Mouse (Mus musculus): ENCODE data around the gene Vipr1. TPM values are rescaled to one million over a fixed set of nuclear protein-coding genes. Genes with fewer than 3 reads are reported as not detected.

Vipr1 gene
- polyA plus RNA-seq, 1 experiment: 0.07 TPM

- Histone ChIP-seq H3K4me3 (replicated peaks) (no peak overlapping the region), H3K9me3 (no peaks in the 10 kb centered on the region), H3K36me3 (replicated peaks; ENCODE audit: low read length) (no peaks in the 10 kb centered on the region), H3K27me3 (replicated peaks) (peaks cover 95% of the 10 kb centered on the region), H3K4me1 (no peaks in the 10 kb centered on the region)
- TF ChIP-seq FLI1 (IDR thresholded peaks at IDR 0.05; ENCODE audit: low read length) (no peak), GATA1 (IDR thresholded peaks at IDR 0.05; ENCODE audit: borderline replicate concordance, low read length) (no peak)
Observed at GRCm38 (mm10) chr9:121656322-121656721, 13.8 kb downstream of the Vipr1 start.

- Histone ChIP-seq H3K36me3 (replicated peaks; ENCODE audit: low read length) (no peaks in the 10 kb centered on the region), H3K9me3 (no peaks in the 10 kb centered on the region), H3K27me3 (replicated peaks) (peaks cover 95% of the 10 kb centered on the region), H3K4me3 (replicated peaks) (no peak overlapping the region), H3K4me1 (no peaks in the 10 kb centered on the region)
- TF ChIP-seq GATA1 (IDR thresholded peaks at IDR 0.05; ENCODE audit: borderline replicate concordance, low read length): no peak
- no peak for TF ChIP-seq FLI1 (IDR thresholded peaks at IDR 0.05; ENCODE audit: low read length)
Observed at GRCm38 (mm10) chr9:121657143-121657542, 14.6 kb downstream of the Vipr1 start.

GRCm38 (mm10) chr9:121658248-121658647 is 15.7 kb downstream of the Vipr1 start:
- Histone ChIP-seq H3K4me3 (replicated peaks) (no peak overlapping the region), H3K9me3 (no peaks in the 10 kb centered on the region), H3K4me1 (no peaks in the 10 kb centered on the region), H3K36me3 (replicated peaks; ENCODE audit: low read length) (no peaks in the 10 kb centered on the region), H3K27me3 (replicated peaks) (peaks cover 95% of the 10 kb centered on the region)
- TF ChIP-seq FLI1 (IDR thresholded peaks at IDR 0.05; ENCODE audit: low read length) (no peak), GATA1 (IDR thresholded peaks at IDR 0.05; ENCODE audit: borderline replicate concordance, low read length) (no peak)

- H3K9me3 ChIP-seq: no peaks in the 10 kb centered on the region
- H3K36me3 ChIP-seq (replicated peaks; ENCODE audit: low read length): no peaks in the 10 kb centered on the region
- no peak overlapping the region for H3K4me3 ChIP-seq (replicated peaks)
- H3K4me1 ChIP-seq: no peaks in the 10 kb centered on the region
- no peak for TF ChIP-seq GATA1 (IDR thresholded peaks at IDR 0.05; ENCODE audit: borderline replicate concordance, low read length)
- no peak for TF ChIP-seq FLI1 (IDR thresholded peaks at IDR 0.05; ENCODE audit: low read length)
- peaks cover 94% of the 10 kb centered on the region for H3K27me3 ChIP-seq (replicated peaks)
Observed at GRCm38 (mm10) chr9:121659791-121660190, 17.3 kb downstream of the Vipr1 start.

GRCm38 (mm10) chr9:121663467-121663866 is 21.0 kb downstream of the Vipr1 start:
- peaks cover 97% of the 10 kb centered on the region for H3K27me3 ChIP-seq (replicated peaks)
- no peaks in the 10 kb centered on the region for H3K36me3 ChIP-seq (replicated peaks; ENCODE audit: low read length)
- no peaks in the 10 kb centered on the region for H3K9me3 ChIP-seq
- TF ChIP-seq FLI1 (IDR thresholded peaks at IDR 0.05; ENCODE audit: low read length) (no peak), GATA1 (IDR thresholded peaks at IDR 0.05; ENCODE audit: borderline replicate concordance, low read length) (no peak)
- peaks cover 7% of the 10 kb centered on the region; the same call in 1 of the 2 replicates for H3K4me1 ChIP-seq
- H3K4me3 ChIP-seq (replicated peaks): no peak overlapping the region

- peaks cover 14% of the 10 kb centered on the region for H3K4me1 ChIP-seq
- no peaks in the 10 kb centered on the region for H3K9me3 ChIP-seq
- no peaks in the 10 kb centered on the region for H3K36me3 ChIP-seq (replicated peaks; ENCODE audit: low read length)
- H3K4me3 ChIP-seq (replicated peaks): no peak overlapping the region
- peaks cover 97% of the 10 kb centered on the region for H3K27me3 ChIP-seq (replicated peaks)
- no peak for TF ChIP-seq FLI1 (IDR thresholded peaks at IDR 0.05; ENCODE audit: low read length)
Observed at GRCm38 (mm10) chr9:121664104-121664503, 21.6 kb downstream of the Vipr1 start.

- TF ChIP-seq GATA1 (IDR thresholded peaks at IDR 0.05; ENCODE audit: borderline replicate concordance, low read length) (no peak), FLI1 (IDR thresholded peaks at IDR 0.05; ENCODE audit: low read length) (no peak)
- no peaks in the 10 kb centered on the region for H3K36me3 ChIP-seq (replicated peaks; ENCODE audit: low read length)
- peaks cover 98% of the 10 kb centered on the region for H3K27me3 ChIP-seq (replicated peaks)
- H3K9me3 ChIP-seq: no peaks in the 10 kb centered on the region
- H3K4me1 ChIP-seq: peaks cover 44% of the 10 kb centered on the region
- no peak overlapping the region for H3K4me3 ChIP-seq (replicated peaks)
Observed at GRCm38 (mm10) chr9:121666957-121667630, 24.6 kb downstream of the Vipr1 start.

GRCm38 (mm10) chr9:121667822-121668221 is 25.3 kb downstream of the Vipr1 start:
- Histone ChIP-seq H3K4me1 (peaks cover 51% of the 10 kb centered on the region), H3K4me3 (replicated peaks) (peak overlapping the region; percentile 11), H3K9me3 (0 out of 2 replicates have a peak, but pooled peaks cover under 1% of the 10 kb centered on the region), H3K36me3 (replicated peaks; ENCODE audit: low read length) (no peaks in the 10 kb centered on the region), H3K27me3 (replicated peaks) (peaks cover 93% of the 10 kb centered on the region)
- TF ChIP-seq FLI1 (IDR thresholded peaks at IDR 0.05; ENCODE audit: low read length) (no peak), GATA1 (IDR thresholded peaks at IDR 0.05; ENCODE audit: borderline replicate concordance, low read length) (no peak)

GRCm38 (mm10) chr9:121669348-121669791 is 26.9 kb downstream of the Vipr1 start:
- no peaks in the 10 kb centered on the region for H3K36me3 ChIP-seq (replicated peaks; ENCODE audit: low read length)
- peaks cover 93% of the 10 kb centered on the region for H3K27me3 ChIP-seq (replicated peaks)
- peak overlapping the region; percentile 87 for H3K4me3 ChIP-seq (replicated peaks)

GRCm38 (mm10) chr9:121671300-121671699 is 28.8 kb downstream of the Vipr1 start:
- peaks cover 86% of the 10 kb centered on the region for H3K4me1 ChIP-seq
- TF ChIP-seq FLI1 (IDR thresholded peaks at IDR 0.05; ENCODE audit: low read length): no peak
- no peak for TF ChIP-seq GATA1 (IDR thresholded peaks at IDR 0.05; ENCODE audit: borderline replicate concordance, low read length)
- H3K27me3 ChIP-seq (replicated peaks): peaks cover 89% of the 10 kb centered on the region
- no peaks in the 10 kb centered on the region for H3K36me3 ChIP-seq (replicated peaks; ENCODE audit: low read length)
- peaks cover 16% of the 10 kb centered on the region for H3K9me3 ChIP-seq
- H3K4me3 ChIP-seq (replicated peaks): no peak overlapping the region

More at GRCm38 (mm10) chr9:121669348-121669791, 26.9 kb downstream of the Vipr1 start:
- peaks cover 15% of the 10 kb centered on the region for H3K9me3 ChIP-seq
- TF ChIP-seq FLI1 (IDR thresholded peaks at IDR 0.05; ENCODE audit: low read length) (no peak), GATA1 (IDR thresholded peaks at IDR 0.05; ENCODE audit: borderline replicate concordance, low read length) (no peak)
- peaks cover 66% of the 10 kb centered on the region for H3K4me1 ChIP-seq
